Mouse (Mus musculus): ENCODE results near the gene Atat1. TPM values are rescaled to one million over a fixed set of nuclear protein-coding genes. Genes with fewer than 3 reads are reported as not detected.

The Atat1 gene
- total RNA-seq, 2 experiments from 2014 or later, result 285 to 292 TPM

GRCm38 (mm10) chr17:35850974-35851373 lies 58.9 kb downstream of the Atat1 start:
- intact Hi-C loops (cut with DNase I), result no loop called here

DNA sequence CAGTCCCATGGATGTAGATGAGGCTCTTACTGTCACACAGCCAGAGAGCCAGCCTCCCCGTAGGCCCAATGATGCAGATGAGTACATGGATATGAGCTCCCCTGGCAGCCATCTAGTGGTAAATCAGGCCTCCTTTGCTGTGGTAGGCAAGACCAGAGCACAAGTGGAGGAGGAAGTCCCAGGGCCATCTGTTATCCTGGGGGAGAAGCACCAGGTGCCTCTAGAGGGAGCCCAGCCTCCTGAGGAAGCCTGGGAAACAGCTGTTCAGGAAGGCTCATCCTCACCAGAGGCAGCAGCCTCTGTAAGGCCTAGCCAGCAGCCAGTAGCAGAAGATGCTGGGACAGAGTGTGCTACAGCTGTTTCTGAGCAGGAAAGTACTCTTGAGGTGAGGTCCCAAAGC lies 61.8 kb downstream of the Atat1 start:
- intact Hi-C loops (cut with DNase I), result no loop called here
- no peak for DNase-seq

More at GRCm38 (mm10) chr17:35850974-35851373, 58.9 kb downstream of the Atat1 start:
- DNase-seq, result no peak

Small RNAs within 50 kb of the gene (microRNA-seq; reads per million reads assigned to microRNA genes)
- 2.4 reads per million for gene Gm28033
- not detected for gene Mir1894

Other genes with a start within 250 kb of the Atat1 start
- gene Vars2, start 242.5 kb downstream of the Atat1 start, total RNA-seq (2021), result 10 to 100 TPM; 51.5 to 53.3 TPM
- 10 to 100 TPM; 29.1 to 31.8 TPM for gene Gtf2h4, start 236.3 kb downstream of the Atat1 start, total RNA-seq (2021)
- 10 to 100 TPM; 42.6 to 50.1 TPM for gene Ddr1, start 205.5 kb downstream of the Atat1 start, total RNA-seq (2021)
- 1 to 10 TPM; 4.8 to 5.1 TPM for gene Ier3, start 88.4 kb downstream of the Atat1 start, total RNA-seq (2021)
- 100 to 1,000 TPM; 113 TPM for gene Flot1, start 86.8 kb downstream of the Atat1 start, total RNA-seq (2021)
- gene Tubb5, start 71.8 kb downstream of the Atat1 start, total RNA-seq (2021), result 1,000 to 10,000 TPM; 2,525 to 2,580 TPM
- gene Mdc1, start 68.6 kb downstream of the Atat1 start, total RNA-seq (2021), result 10 to 100 TPM; 30.1 to 30.4 TPM
- gene Nrm, start 48.8 kb downstream of the Atat1 start, total RNA-seq (2021), result 1 to 10 TPM; 6.1 to 7.0 TPM
- gene Ppp1r18, start 44.5 kb downstream of the Atat1 start, total RNA-seq (2021), result 10 to 100 TPM; 43.3 to 52.7 TPM
- 10 to 100 TPM; 37.4 to 38.8 TPM for gene Dhx16, start 30.3 kb downstream of the Atat1 start, total RNA-seq (2021)
- 10 to 100 TPM; 59.8 to 69.2 TPM for gene 2310061I04Rik, start 12.6 kb downstream of the Atat1 start, total RNA-seq (2021)
- gene Mrps18b, start 6.3 kb upstream of the Atat1 start, total RNA-seq (2021), result 10 to 100 TPM; 45.9 to 47.4 TPM
- gene Ppp1r10, start 6.4 kb upstream of the Atat1 start, total RNA-seq (2021), result 10 to 100 TPM; 75.1 to 76.5 TPM
- gene Abcf1, start 59.7 kb upstream of the Atat1 start, total RNA-seq (2021), result 10 to 100 TPM; 95.0 to 97.0 TPM
- 100 to 1,000 TPM in 1 of 2 experiments, 10 to 100 TPM in 1; 98.2 to 107 TPM for gene Gnl1, start 69.8 kb upstream of the Atat1 start, total RNA-seq (2021)
- gene Prr3, start 70.2 kb upstream of the Atat1 start, total RNA-seq (2021), result 10 to 100 TPM; 82.0 to 84.5 TPM
- under 1 TPM; 0.26 to 0.28 TPM for gene H2-T24, start 110.5 kb upstream of the Atat1 start, total RNA-seq (2021)
- 1 to 10 TPM; 2.4 to 3.0 TPM for gene H2-T23, start 122.8 kb upstream of the Atat1 start, total RNA-seq (2021)
- 1 to 10 TPM; 3.5 to 4.1 TPM for gene H2-T22, start 132.7 kb upstream of the Atat1 start, total RNA-seq (2021)
- not detected for gene Gm6034, start 132.9 kb upstream of the Atat1 start, total RNA-seq (2021)
- not detected for gene Gm11127, start 148.3 kb upstream of the Atat1 start, total RNA-seq (2021)
- not detected for gene Gm19684, start 211.6 kb upstream of the Atat1 start, total RNA-seq (2021)
- not detected for gene Gm7030, start 219.3 kb upstream of the Atat1 start, total RNA-seq (2021)